Mouse (Mus musculus) kidney, adult 2 months (tissue): ENCODE data around the gene Sec13.

Source experiments
- CTCF ChIP-seq: fragments of 200-500 bp; conservative IDR thresholded peaks from 2 replicates; pipeline ENCODE4 v1.5.1; 2011; ENCODE audit warnings: low read depth, mild to moderate bottlenecking, control low read depth, low read length, moderate library complexity, mixed read lengths; ENCODE audit not compliant: insufficient read depth, insufficient read length
- POLR2A ChIP-seq: fragments of 200-500 bp; IDR thresholded peaks from one replicate; pipeline ENCODE4 v1.6.1; 2011; ENCODE audit warnings: low read depth, low read length, control low read depth

DNA sequence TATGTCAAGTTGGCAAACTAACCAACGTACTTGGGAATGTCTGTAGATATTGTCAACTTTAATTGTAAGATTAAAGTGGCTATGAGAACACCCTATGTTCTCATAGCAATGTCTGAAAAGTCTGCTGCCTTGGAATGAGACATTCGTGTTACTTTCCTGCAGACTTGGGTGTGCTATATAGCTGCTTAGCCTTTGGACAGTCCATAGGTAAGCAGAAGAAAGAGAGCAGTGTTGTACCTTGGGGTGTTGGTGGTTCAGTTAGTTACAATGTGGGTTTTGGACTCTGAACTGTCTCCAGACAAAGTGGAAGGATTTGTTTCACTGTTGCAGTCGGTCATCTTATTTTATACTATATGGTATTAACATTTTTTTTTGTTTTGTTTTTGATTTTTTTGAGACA lies 27.8 kb downstream of the Sec13 start:
- TF ChIP-seq POLR2A: no peak
- no peak for TF ChIP-seq CTCF
